Mouse (Mus musculus) cerebellum, postnatal 14 days (tissue): ENCODE measurements at regions not wholly inside any gene's neighbourhood (a gene's known extent, or its start where the extent isn't known, plus 50 kb on each side); places are given as distances from the start of the nearest gene placed in this dataset.
"Not testable (repeated sequence)": the region's sequence is repeated elsewhere in the genome, so short reads cannot be mapped to it uniquely, and the experiment has no call there.

ENCODE experiments used
- DNase-seq, 2 experiments: peaks; one replicate each; pipeline ENCODE4 v3.0.0; 2021; ENCODE audit warnings: mixed read lengths in 2 of 2

- not testable (repeated sequence) for DNase-seq
Observed at GRCm38 (mm10) chr12:3188734-3189275, 121.0 kb downstream of the Rab10 start.

DNA sequence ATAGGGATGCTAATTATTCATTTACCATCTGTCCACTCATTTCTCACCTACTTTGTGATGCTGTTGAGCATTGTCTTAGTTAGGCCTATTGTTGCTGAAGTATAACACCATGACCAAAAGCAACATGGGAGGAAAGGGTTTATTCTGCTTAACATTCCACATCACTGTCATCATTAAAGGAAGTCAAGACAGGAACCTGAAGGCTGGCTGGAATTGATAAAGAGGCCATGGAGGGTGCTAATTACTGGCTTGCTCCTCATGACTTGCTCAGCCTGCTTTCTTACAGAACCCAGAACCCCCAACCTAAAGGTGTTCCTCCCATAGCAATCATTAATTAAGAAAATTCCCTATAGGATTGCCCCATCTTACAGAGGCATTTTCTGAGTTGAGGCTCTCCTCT is 121.6 kb downstream of the Rab10 start:
- no peak for DNase-seq

GRCm38 (mm10) chr12:3173325-3173724 is 136.4 kb downstream of the Rab10 start:
- DNase-seq: no peak

GRCm38 (mm10) chr12:3169705-3170287 is 140.0 kb downstream of the Rab10 start:
- not testable (repeated sequence) for DNase-seq

GRCm38 (mm10) chr12:3161666-3162065 is 148.1 kb downstream of the Rab10 start:
- DNase-seq: not testable (repeated sequence)

GRCm38 (mm10) chr12:3158771-3159170 is 151.0 kb downstream of the Rab10 start:
- DNase-seq: not testable (repeated sequence)

- DNase-seq: not testable (repeated sequence)
Observed at GRCm38 (mm10) chr12:3153705-3154104, 156.1 kb downstream of the Rab10 start.

- not testable (repeated sequence) for DNase-seq
Observed at GRCm38 (mm10) chr12:3132553-3132952, 177.2 kb downstream of the Rab10 start.

- not testable (repeated sequence) for DNase-seq
Observed at GRCm38 (mm10) chr12:3131149-3131751, 178.5 kb downstream of the Rab10 start.

GRCm38 (mm10) chr12:3127336-3127735 is 182.4 kb downstream of the Rab10 start:
- not testable (repeated sequence) for DNase-seq

DNA sequence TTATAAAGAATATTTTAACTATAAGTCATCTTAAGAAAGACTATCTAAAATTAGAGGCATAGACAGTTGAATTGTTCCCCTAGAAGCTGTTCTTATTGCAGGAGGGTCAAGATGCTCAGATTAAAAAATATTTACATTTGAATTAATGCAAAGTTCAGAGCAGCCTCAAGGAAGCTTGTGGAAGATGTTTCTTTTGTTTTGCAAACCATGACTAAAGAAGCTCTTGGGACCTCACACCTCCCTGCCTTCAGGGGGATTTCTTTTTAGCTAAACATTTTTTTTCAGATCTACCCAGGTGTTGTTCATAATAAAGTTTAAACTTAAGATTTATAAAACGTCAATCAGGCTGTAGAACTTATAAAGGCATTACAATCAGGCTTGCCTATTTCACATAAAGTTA is 185.7 kb downstream of the Rab10 start:
- no peak for DNase-seq

DNA sequence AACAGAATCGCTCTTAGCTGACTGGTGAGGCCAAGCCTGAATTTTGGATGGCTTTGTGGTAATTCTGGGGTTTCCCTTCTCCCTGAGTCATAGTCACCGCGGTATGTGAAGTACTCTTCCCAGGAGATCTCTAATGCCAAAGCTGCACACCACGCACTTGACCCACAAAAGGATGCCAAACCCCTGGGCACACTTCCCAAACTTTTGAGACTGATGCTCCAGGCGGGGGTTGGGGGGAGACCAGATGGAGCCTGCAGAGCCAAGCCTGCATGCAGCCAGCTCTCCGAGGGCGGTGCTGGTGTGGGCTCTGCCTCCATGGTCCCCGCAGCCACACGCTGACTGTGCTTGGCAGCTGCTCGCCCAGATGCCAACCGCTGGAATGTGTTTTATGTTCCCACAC is 199.2 kb downstream of the Rab10 start:
- DNase-seq: not testable (repeated sequence)

DNA sequence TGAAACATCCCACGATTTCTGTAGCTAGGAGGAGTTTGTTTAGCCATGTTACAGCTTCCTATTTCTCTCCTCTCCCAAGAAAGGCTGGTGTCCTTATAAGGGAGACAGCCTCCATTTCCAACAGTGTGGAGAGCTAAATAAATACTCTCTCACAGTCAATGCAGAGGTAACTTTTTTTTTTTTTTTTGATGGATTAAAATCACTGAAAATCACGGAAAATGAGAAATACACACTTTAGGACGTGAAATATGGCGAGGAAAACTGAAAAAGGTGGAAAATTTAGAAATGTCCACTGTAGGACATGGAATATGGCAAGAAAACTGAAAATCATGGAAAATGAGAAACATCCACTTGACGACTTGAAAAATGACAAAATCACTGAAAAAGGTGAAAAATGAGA is 200.1 kb downstream of the Rab10 start:
- peak in 1 of 2 experiments; percentile 38 for DNase-seq

GRCm38 (mm10) chr12:3101963-3102362 is 207.8 kb downstream of the Rab10 start:
- not testable (repeated sequence) for DNase-seq

- DNase-seq: peak; percentile 63 to 67
Observed at GRCm38 (mm10) chr12:3098175-3098574, 211.6 kb downstream of the Rab10 start.

GRCm38 (mm10) chr12:3094509-3094908 is 215.3 kb downstream of the Rab10 start:
- DNase-seq: no peak

DNA sequence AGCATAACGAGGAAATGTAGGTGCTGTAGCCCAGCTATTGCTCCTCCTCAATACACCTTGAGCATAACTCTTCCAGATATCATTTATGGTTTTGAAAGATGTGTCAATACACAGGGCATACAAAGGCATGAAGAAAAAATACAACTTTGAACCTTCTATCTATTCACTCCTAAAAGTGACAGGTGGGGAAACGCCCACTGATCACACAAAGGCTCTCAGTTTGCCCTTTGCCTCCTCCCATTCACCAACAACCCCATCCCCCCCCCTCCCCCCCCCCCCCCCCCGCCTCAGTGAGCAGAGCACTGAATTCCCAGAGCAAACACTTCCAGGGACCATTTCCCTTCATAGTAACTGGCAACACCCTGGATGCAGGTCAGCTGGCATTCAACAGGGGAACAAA is 216.8 kb downstream of the Rab10 start:
- DNase-seq: not testable (repeated sequence)

DNA sequence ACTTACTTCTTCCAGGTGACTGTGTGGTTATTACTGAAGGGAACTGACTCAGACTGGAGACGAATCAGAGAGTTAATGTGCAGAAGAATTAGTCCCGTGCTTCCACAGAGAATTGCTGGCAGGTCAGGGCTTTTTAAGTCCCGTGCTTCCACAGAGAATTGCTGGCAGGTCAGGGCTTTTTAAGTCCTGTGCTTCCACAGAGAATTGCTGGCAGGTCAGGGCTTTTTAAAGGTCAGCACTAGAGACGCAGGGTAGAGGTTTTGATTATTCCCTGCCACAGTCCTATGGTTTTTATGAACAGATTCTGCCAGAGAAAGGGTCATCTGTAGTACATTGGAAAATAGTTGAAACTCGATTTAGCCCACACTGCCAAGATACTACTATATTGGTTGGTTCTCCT is 260.2 kb downstream of the Rab10 start:
- not testable (repeated sequence) for DNase-seq

DNA sequence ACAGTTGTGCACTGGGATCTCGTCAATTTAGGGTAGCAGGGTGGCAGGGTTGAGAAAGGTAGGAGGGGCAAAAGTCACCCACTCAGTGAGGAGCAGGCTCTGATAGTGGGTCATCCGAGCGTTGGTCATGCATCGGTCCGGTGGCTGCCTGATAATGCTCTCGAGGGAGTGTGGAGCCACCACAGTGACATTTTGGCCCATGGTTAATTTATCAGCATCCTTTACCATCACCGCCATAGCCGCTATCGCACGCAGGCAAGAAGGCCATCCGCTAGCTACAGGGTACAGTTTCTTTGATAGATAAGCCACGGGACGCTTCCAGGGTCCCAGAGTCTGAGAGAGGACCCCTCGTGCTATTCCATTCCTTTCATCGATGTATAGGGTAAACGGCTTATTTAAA is 291.3 kb downstream of the Rab10 start:
- not testable (repeated sequence) for DNase-seq

DNA sequence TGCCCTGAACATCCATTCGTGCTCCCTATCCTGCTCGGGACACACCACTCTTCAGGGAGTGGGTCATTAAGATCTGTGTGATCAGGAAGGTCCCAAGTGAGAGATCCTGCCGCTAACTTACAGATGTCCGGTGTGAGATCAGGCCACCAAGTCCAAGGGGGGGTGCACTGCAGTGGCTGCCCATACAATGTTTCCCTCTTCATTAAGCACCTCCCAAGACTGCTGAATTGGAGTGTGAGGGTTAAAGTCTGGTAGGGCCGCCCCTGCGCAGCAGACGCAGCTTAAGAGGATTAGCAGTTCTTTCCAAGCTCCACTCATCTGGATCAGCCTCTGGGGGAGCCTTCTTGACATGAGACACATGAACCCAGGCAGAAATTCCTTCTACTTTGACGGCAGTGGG is 293.0 kb downstream of the Rab10 start:
- DNase-seq: not testable (repeated sequence)
